Mouse (Mus musculus): ENCODE measurements around the gene Ccser1. TPM values are rescaled to one million over a fixed set of nuclear protein-coding genes. Genes with fewer than 3 reads are reported as not detected.

Gene Ccser1
- polyA plus RNA-seq, 1 experiment from 2014 or later, result 17.9 TPM

DNA sequence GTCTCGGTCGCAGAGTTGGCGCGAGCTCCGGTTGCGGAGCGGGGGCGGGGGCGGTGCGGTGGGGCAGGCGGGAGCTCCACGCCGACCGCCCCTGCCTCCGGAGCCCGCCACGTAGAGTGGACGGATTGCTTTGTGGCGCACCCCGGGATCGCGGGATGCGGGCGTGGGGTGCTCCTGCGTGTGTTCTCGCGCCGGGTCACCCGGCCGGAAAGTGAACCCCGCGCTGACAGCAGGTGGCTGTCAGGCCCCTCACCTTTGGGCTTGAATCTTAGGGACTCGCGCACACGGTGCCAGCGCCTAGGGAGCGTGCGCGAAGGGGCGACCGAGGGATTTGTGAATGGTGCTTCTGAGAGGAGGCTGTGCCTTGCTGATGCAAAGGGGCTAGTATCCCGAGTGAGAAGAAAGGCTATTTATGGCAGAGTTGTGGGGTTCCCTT, 650 bp downstream of the Ccser1 start:
- Histone ChIP-seq H3K27me3 (peaks cover 6% of the 10 kb centered on the region), H3K4me2 (replicated peaks) (peak overlapping the region; percentile 87), H3K27ac (peak overlapping the region; percentile 93), H3K4me3 (peak overlapping the region; percentile 89), H3K4me1 (peaks cover 7% of the 10 kb centered on the region; the same call in 1 of the 2 replicates), H3K36me3 (no peaks in the 10 kb centered on the region), H3K9ac (peak overlapping the region; percentile 91), H3K9me3 (replicated peaks) (no peaks in the 10 kb centered on the region)
- peak; percentile 63 for ATAC-seq (ENCODE audit: low FRiP score)
- WGBS, result under 1% methylated on average over 42 of the region's 42 CpGs

- Histone ChIP-seq H3K27me3 (no peaks in the 10 kb centered on the region), H3K27ac (no peak overlapping the region), H3K9ac (no peak overlapping the region), H3K4me2 (replicated peaks) (no peak overlapping the region), H3K4me3 (no peak overlapping the region), H3K36me3 (no peaks in the 10 kb centered on the region), H3K4me1 (no peaks in the 10 kb centered on the region), H3K9me3 (replicated peaks) (no peaks in the 10 kb centered on the region)
- no peak for ATAC-seq (ENCODE audit: low FRiP score)
- 54% methylated on average over 2 of the region's 2 CpGs for WGBS
Observed at GRCm38 (mm10) chr6:61189029-61189428, 8.9 kb downstream of the Ccser1 start.

DNA sequence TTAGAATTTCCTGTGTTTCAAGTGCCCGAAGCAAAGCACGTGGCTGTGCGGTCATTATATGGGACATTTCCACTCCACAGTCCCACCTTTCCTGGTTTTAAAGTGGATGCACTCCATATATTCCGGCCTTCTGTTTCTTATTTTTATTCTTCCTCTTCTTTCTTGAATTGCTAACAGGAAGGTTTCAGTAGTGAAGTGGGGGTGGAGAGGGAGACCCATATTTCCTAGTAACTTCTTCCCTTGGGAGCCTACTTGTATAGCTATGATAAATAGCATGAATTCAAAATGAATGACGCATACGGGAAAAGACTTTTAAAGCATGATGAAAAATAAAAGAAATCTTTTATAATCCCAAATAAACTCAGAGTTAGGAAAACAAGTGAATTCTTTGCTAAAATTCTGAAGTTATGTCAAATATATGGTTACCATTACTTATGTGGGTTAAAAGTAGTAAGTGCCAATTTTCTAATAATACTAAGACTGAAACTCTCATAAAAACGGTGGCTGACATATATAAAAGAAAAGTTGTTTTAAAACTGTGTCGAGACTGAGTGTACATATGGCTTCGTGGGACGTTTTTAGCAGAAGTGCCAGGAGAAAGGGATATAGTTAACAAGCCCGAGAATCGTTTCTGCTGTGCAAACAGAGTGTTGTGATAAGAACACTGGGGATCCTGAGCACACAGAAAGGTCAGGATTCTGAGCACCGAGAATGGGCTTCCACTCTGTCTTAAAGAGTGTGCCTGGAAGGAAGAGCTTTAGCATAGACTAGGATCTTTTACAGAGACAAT, 11.7 kb downstream of the Ccser1 start:
- WGBS, result 79% methylated on average over 13 of the region's 13 CpGs
- Histone ChIP-seq H3K4me3 (no peak overlapping the region), H3K9me3 (replicated peaks) (no peaks in the 10 kb centered on the region), H3K4me1 (no peaks in the 10 kb centered on the region), H3K9ac (no peak overlapping the region), H3K36me3 (no peaks in the 10 kb centered on the region), H3K27me3 (no peaks in the 10 kb centered on the region), H3K27ac (no peak overlapping the region), H3K4me2 (replicated peaks) (no peak overlapping the region)
- no peak for ATAC-seq (ENCODE audit: low FRiP score)

GRCm38 (mm10) chr6:61203344-61203743, 23.2 kb downstream of the Ccser1 start:
- ATAC-seq (ENCODE audit: low FRiP score), result no peak
- WGBS, result 59% methylated on average over 1 of the region's 1 CpGs

DNA sequence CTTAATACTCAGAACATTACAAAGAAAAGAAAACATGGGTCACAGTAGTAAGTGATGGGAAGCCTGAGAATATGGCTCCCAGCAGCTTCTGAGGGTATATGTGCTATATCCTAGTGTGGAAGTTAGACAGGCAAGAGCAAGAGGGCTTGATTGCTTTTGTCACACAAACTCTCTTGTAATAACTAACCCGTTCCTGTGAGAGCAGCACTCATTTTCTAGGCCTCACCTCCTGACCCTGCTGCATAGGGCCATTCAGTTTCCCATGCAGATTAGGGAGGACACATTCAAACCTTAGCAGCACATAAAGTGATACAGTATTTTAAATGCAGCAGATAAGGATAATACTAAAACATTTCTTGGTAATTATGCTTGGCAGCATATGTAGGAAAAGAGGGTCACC, 25.9 kb downstream of the Ccser1 start:
- no peaks in the 10 kb centered on the region for H3K9me3 ChIP-seq (replicated peaks)
- H3K4me1 ChIP-seq, result peaks cover 6% of the 10 kb centered on the region
- WGBS, result 10% methylated on average over 1 of the region's 1 CpGs
- H3K27ac ChIP-seq, result no peak overlapping the region
- no peak for ATAC-seq (ENCODE audit: low FRiP score)
- H3K4me2 ChIP-seq (replicated peaks), result no peak overlapping the region
- H3K36me3 ChIP-seq, result no peaks in the 10 kb centered on the region
- H3K27me3 ChIP-seq, result no peaks in the 10 kb centered on the region
- no peak overlapping the region for H3K4me3 ChIP-seq
- no peak overlapping the region for H3K9ac ChIP-seq

More at GRCm38 (mm10) chr6:61203344-61203743, 23.2 kb downstream of the Ccser1 start:
- Histone ChIP-seq H3K27ac (no peak overlapping the region), H3K27me3 (no peaks in the 10 kb centered on the region), H3K9ac (no peak overlapping the region), H3K9me3 (replicated peaks) (no peaks in the 10 kb centered on the region), H3K4me1 (no peaks in the 10 kb centered on the region), H3K4me3 (no peak overlapping the region), H3K36me3 (no peaks in the 10 kb centered on the region), H3K4me2 (replicated peaks) (no peak overlapping the region)

DNA sequence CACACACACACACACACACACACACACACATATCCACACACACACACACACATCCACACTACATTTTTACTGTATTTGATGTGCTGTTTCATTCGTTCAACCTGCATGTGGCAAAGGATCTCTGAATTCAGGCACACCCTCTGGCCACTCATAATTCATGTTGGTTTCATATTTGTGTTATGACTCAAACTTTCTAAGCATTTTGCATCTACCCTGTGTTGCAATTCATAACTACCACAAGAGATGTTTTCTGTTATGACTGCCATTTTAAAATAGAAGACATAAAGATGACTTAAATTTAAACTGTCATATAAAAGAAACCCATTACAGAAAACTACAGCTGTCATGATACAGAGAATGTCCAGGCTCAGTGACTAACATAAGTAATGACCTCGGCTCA, 26.5 kb downstream of the Ccser1 start:
- ATAC-seq (ENCODE audit: low FRiP score), result no peak
- WGBS, result 77% methylated on average over 2 of the region's 2 CpGs

DNA sequence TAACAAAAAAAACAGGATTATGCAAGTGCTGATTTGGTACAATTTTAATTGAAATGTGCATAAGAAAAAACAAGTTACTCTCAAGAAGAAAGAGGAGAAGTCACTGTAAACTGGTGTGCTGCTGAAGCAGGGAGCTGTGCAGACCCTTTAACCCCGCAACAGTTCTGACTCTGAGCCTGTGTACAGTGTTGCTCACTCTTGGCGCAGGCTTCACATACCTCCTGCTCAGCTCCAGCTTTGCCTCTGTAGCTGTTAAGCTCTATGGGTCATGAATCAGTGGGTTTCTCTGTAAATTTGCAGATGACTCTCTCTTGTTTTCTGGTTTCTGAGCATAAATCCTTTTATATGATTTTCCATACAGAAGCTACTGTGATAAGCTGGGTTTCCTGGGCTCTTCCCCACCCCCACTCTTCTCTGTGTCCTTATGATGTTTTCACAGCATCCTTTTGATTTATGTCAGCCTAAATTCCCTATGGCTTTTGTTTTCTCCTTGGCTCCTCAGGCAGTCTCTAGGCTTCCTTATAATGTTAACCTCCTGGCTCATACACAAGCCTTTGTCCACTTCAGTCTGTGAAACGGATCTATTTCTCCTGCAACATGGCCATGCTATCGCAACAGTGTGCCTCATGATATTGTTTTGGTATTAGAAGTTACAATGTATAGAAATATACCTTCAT, 30.1 kb downstream of the Ccser1 start:
- Histone ChIP-seq H3K9me3 (replicated peaks) (no peaks in the 10 kb centered on the region), H3K36me3 (no peaks in the 10 kb centered on the region), H3K4me3 (no peak overlapping the region), H3K4me2 (replicated peaks) (no peak overlapping the region), H3K27me3 (no peaks in the 10 kb centered on the region), H3K27ac (peak overlapping the region; percentile 5; the same call in 1 of the 2 replicates), H3K9ac (no peak overlapping the region), H3K4me1 (peaks cover 6% of the 10 kb centered on the region)
- peak; percentile 39; the same call in 1 of the 2 replicates for ATAC-seq (ENCODE audit: low FRiP score)
- 65% methylated on average over 4 of the region's 4 CpGs for WGBS

More for the DNA sequence above, 26.5 kb downstream of the Ccser1 start:
- no peak overlapping the region for H3K4me2 ChIP-seq (replicated peaks)
- no peak overlapping the region for H3K4me3 ChIP-seq
- no peaks in the 10 kb centered on the region for H3K9me3 ChIP-seq (replicated peaks)
- no peak overlapping the region for H3K9ac ChIP-seq
- H3K36me3 ChIP-seq, result no peaks in the 10 kb centered on the region
- H3K27ac ChIP-seq, result no peak overlapping the region
- no peaks in the 10 kb centered on the region for H3K27me3 ChIP-seq
- H3K4me1 ChIP-seq, result peaks cover 6% of the 10 kb centered on the region

- no peak overlapping the region for H3K9ac ChIP-seq
- no peaks in the 10 kb centered on the region for H3K4me1 ChIP-seq
- no peaks in the 10 kb centered on the region for H3K27me3 ChIP-seq
- no peaks in the 10 kb centered on the region for H3K36me3 ChIP-seq
- 82% methylated on average over 8 of the region's 8 CpGs for WGBS
- no peak overlapping the region for H3K4me3 ChIP-seq
- H3K9me3 ChIP-seq (replicated peaks), result no peaks in the 10 kb centered on the region
- ATAC-seq (ENCODE audit: low FRiP score), result no peak
- no peak overlapping the region for H3K4me2 ChIP-seq (replicated peaks)
- H3K27ac ChIP-seq, result no peak overlapping the region
Observed at GRCm38 (mm10) chr6:61215705-61216104, 35.6 kb downstream of the Ccser1 start.

DNA sequence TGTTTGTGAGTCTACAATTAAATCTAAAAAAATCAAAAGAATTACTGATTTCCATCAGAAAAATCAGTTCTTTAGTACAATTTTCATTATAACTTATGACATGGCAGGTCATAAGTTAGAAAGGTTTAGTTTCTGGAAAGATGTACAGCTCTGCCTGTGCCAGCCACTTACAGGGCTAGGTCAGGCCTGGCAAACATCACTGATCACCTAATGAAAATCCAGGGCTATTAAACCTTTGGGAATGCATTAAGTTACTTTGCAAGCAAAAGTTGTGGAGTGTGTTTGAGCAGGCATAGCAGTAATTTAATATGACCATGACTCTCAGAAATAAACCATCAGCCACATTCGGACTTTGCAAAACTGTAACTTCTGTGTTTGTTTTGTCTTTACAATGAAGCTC, 36.4 kb downstream of the Ccser1 start:
- Histone ChIP-seq H3K27ac (no peak overlapping the region), H3K9me3 (replicated peaks) (no peaks in the 10 kb centered on the region), H3K4me1 (no peaks in the 10 kb centered on the region), H3K36me3 (no peaks in the 10 kb centered on the region), H3K4me3 (no peak overlapping the region), H3K27me3 (no peaks in the 10 kb centered on the region), H3K9ac (no peak overlapping the region), H3K4me2 (replicated peaks) (no peak overlapping the region)
- no peak for ATAC-seq (ENCODE audit: low FRiP score)
- WGBS, result 87% methylated on average over 1 of the region's 1 CpGs

GRCm38 (mm10) chr6:61217717-61218116, 37.6 kb downstream of the Ccser1 start:
- Histone ChIP-seq H3K4me3 (no peak overlapping the region), H3K4me2 (replicated peaks) (no peak overlapping the region), H3K36me3 (no peaks in the 10 kb centered on the region), H3K27ac (no peak overlapping the region), H3K4me1 (no peaks in the 10 kb centered on the region), H3K9ac (no peak overlapping the region), H3K9me3 (replicated peaks) (no peaks in the 10 kb centered on the region), H3K27me3 (no peaks in the 10 kb centered on the region)
- ATAC-seq (ENCODE audit: low FRiP score), result no peak
- WGBS, result 77% methylated on average over 2 of the region's 2 CpGs

DNA sequence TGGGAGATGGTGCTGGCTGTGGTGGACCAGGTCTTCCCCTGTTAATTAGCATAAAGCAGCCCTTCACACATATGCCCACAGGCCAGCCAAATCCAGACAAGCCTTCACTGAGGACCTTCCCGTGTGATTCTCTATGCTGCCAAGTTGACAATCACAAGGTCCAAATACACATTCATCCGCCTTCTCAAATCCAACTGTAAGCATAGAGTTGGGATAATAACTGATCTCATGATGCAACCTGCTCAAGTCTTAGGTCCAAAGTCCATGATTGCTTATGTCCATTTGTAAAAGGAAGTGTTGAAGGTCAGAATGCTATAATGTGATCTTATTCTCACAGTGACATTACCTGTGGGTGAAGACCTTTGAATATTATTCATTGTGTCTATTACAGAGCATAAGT, 43.4 kb downstream of the Ccser1 start:
- no peaks in the 10 kb centered on the region for H3K27me3 ChIP-seq
- no peak overlapping the region for H3K9ac ChIP-seq
- no peaks in the 10 kb centered on the region for H3K36me3 ChIP-seq
- H3K27ac ChIP-seq, result no peak overlapping the region
- 82% methylated on average over 2 of the region's 2 CpGs for WGBS
- H3K4me2 ChIP-seq (replicated peaks), result no peak overlapping the region
- no peak for ATAC-seq (ENCODE audit: low FRiP score)
- no peaks in the 10 kb centered on the region for H3K9me3 ChIP-seq (replicated peaks)
- no peak overlapping the region for H3K4me3 ChIP-seq
- no peaks in the 10 kb centered on the region for H3K4me1 ChIP-seq

GRCm38 (mm10) chr6:61225302-61225701, 45.2 kb downstream of the Ccser1 start:
- no peak overlapping the region for H3K4me2 ChIP-seq (replicated peaks)
- no peak overlapping the region for H3K9ac ChIP-seq
- ATAC-seq (ENCODE audit: low FRiP score), result no peak
- no peak overlapping the region for H3K27ac ChIP-seq
- H3K27me3 ChIP-seq, result no peaks in the 10 kb centered on the region
- H3K36me3 ChIP-seq, result no peaks in the 10 kb centered on the region
- no peaks in the 10 kb centered on the region for H3K4me1 ChIP-seq
- H3K4me3 ChIP-seq, result no peak overlapping the region
- H3K9me3 ChIP-seq (replicated peaks), result no peaks in the 10 kb centered on the region

Measured in hindbrain, embryonic 12.5 days (tissue).